Mouse (Mus musculus) G1E (cell line): ENCODE results near the gene Gpsm2. TPM values are rescaled to one million over a fixed set of nuclear protein-coding genes. Genes with fewer than 3 reads are reported as not detected.

Source experiments
- ATAC-seq: 2 replicates; pipeline ENCODE4 v1.8.0; 2016; ENCODE audit warnings: mild to moderate bottlenecking; ENCODE audit not compliant: insufficient number of reproducible peaks, poor library complexity, low FRiP score, severe bottlenecking; ENCODE audit errors: extremely low read depth
- DNase-seq: peaks from one replicate; pipeline ENCODE4 v3.0.0; 2012; ENCODE audit warnings: low spot score
- H3K27me3 ChIP-seq: 2 replicates; pipeline ENCODE4 v1.6.1; 2012; ENCODE audit warnings: mild to moderate bottlenecking, low read length, inconsistent platforms; ENCODE audit not compliant: insufficient read depth
- H3K36me3 ChIP-seq: replicated peaks from 2 replicates; pipeline ENCODE3; 2012; ENCODE audit warnings: mild to moderate bottlenecking, inconsistent platforms
- H3K4me1 ChIP-seq: 2 replicates; pipeline ENCODE4 v1.6.1; 2012; ENCODE audit warnings: low read depth, low read length, inconsistent platforms, mixed read lengths; ENCODE audit not compliant: insufficient read depth
- H3K4me3 ChIP-seq: 2 replicates; pipeline ENCODE4 v1.5.1; 2012; ENCODE audit warnings: low read depth, mild to moderate bottlenecking, inconsistent platforms, low read length, moderate library complexity, mixed read lengths
- H3K9me3 ChIP-seq: replicated peaks from 2 replicates; pipeline ENCODE4 v1.6.1; 2012; ENCODE audit warnings: inconsistent platforms
- CTCF ChIP-seq: IDR thresholded peaks from 2 replicates; pipeline ENCODE4 v1.5.1; 2012; ENCODE audit warnings: low read depth, low read length, inconsistent platforms, mixed read lengths
- GATA1 ChIP-seq: IDR thresholded peaks from 2 replicates; pipeline ENCODE4 v1.6.1; 2012; ENCODE audit warnings: borderline replicate concordance, low read length, inconsistent platforms, mixed read lengths
- GATA2 ChIP-seq: IDR thresholded peaks from 2 replicates; pipeline ENCODE4 v1.6.1; 2012; ENCODE audit warnings: low read depth, low read length, inconsistent platforms, borderline replicate concordance
- POLR2AphosphoS5 ChIP-seq: IDR thresholded peaks from 2 replicates; pipeline ENCODE4 v1.6.1; 2012; ENCODE audit warnings: low read depth, low read length, inconsistent platforms; ENCODE audit not compliant: insufficient replicate concordance
- TAL1 ChIP-seq: conservative IDR thresholded peaks from 2 replicates; pipeline ENCODE4 v1.6.1; 2012; ENCODE audit warnings: low read depth, low read length, inconsistent platforms, mixed read lengths
- polyA plus RNA-seq: library from polyadenylated mRNA; stranded (reverse); fragments of >175 nt; gene quantifications from 2 replicates; pipeline ENCODE4 v1.2.3, GENCODE M21; 2012
- total RNA-seq, 2 experiments: library from RNA; stranded (forward) in 1 of 2; stranded (reverse) in 1 of 2; fragments of 200-1000 nt in 1 of 2; fragments of >200 nt in 1 of 2; fragmentation: Nextera tagmentation in 1 of 2; gene quantifications; 2 replicates each; pipeline ENCODE4 v1.2.3; 2014 to 2017

Gpsm2 gene
- total and polyA plus RNA-seq, 3 experiments: 12.1 to 38.2 (median 27.5) TPM

DNA sequence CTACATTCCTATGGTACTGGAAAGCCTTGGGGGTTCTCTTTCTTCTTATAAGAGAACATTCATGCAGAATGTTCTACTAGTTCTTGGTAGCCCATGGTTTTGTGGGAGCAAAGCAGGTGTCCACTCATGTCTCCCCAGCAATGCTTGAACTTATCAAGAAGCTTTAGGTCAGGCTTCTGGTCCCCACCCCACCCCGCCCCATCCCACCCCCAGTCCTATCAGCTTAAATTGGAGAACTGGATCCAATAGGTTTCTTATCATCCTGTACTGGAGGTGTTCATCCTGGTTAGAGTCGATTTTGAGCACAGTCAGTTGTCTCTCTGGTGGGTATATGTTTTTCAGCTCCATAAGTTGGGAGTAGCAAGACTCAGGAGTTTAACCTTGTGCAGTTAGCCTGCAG is 33.4 kb upstream of the Gpsm2 start:
- no peaks in the 10 kb centered on the region for H3K36me3 ChIP-seq
- H3K27me3 ChIP-seq: peaks cover 13% of the 10 kb centered on the region
- peaks cover 5% of the 10 kb centered on the region; the same call in 1 of the 2 replicates for H3K4me1 ChIP-seq
- no peaks in the 10 kb centered on the region for H3K9me3 ChIP-seq
- H3K4me3 ChIP-seq: no peak overlapping the region
- no peak for DNase-seq
- no peak for TF ChIP-seq CTCF
- ATAC-seq: no peak

DNA sequence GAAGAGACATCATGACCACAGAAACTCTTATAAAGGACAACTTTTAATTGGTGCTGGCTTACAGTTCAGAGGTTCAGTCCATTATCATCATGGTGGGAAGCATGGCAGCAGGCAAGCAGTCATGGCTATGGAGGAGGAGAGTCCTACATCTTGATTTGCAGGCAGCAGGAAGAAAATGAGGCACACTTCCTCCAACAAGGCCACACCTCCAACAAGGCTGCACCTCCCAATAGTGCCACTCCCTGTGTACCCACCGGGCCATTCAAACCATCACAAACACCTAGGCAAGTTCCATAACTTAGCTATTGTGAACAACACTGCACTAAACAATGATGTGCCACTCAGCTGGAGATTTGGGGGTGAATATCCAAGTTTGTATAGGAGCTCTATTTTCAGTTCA is 32.4 kb upstream of the Gpsm2 start:
- Histone ChIP-seq H3K9me3 (no peaks in the 10 kb centered on the region), H3K27me3 (peaks cover 13% of the 10 kb centered on the region), H3K4me3 (no peak overlapping the region), H3K36me3 (no peaks in the 10 kb centered on the region), H3K4me1 (peaks cover 8% of the 10 kb centered on the region; the same call in 1 of the 2 replicates)
- ATAC-seq (no peak), DNase-seq (no peak)
- TF ChIP-seq GATA1: no peak
- no peak for TF ChIP-seq CTCF
- no peak for TF ChIP-seq GATA2
- no peak for TF ChIP-seq TAL1
- no peak for TF ChIP-seq POLR2AphosphoS5

- no peak for ATAC-seq
- Histone ChIP-seq H3K9me3 (no peaks in the 10 kb centered on the region), H3K27me3 (peaks cover 4% of the 10 kb centered on the region), H3K4me1 (peaks cover 8% of the 10 kb centered on the region; the same call in 1 of the 2 replicates), H3K4me3 (no peak overlapping the region), H3K36me3 (no peaks in the 10 kb centered on the region)
- TF ChIP-seq GATA2 (no peak), GATA1 (no peak), POLR2AphosphoS5 (no peak), CTCF (no peak), TAL1 (no peak)
- no peak for DNase-seq
Measured at GRCm38 (mm10) chr3:108751691-108752090, 29.6 kb upstream of the Gpsm2 start.

GRCm38 (mm10) chr3:108751061-108751460 is 29.0 kb upstream of the Gpsm2 start:
- DNase-seq: no peak
- H3K4me1 ChIP-seq: peaks cover 8% of the 10 kb centered on the region; the same call in 1 of the 2 replicates
- TF ChIP-seq POLR2AphosphoS5 (no peak), TAL1 (no peak), GATA1 (no peak), GATA2 (no peak), CTCF (no peak)
- H3K36me3 ChIP-seq: no peaks in the 10 kb centered on the region
- ATAC-seq: no peak; the same call in 1 of the 2 replicates
- no peaks in the 10 kb centered on the region for H3K9me3 ChIP-seq
- no peak overlapping the region for H3K4me3 ChIP-seq
- peaks cover 6% of the 10 kb centered on the region for H3K27me3 ChIP-seq

DNA sequence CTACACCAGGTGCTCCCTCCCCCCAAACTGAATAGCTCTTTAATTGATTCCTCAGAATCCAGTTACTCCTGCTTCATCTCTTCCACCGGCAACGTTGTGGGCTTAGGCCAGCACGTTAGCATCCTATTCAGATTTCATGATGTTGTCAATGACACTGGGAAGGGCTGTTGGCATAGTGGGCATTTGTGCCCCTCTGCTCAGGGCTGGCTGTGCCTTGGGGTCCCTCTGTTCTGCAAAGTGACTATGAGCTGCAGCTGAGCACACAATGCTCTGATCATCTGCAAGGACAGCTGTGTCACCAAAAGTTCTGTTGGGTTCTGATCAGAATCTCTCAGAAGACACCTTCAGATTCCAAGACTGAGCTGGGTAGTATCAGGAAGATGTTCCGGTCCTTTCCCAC is 22.0 kb upstream of the Gpsm2 start:
- Histone ChIP-seq H3K4me3 (no peak overlapping the region), H3K9me3 (no peaks in the 10 kb centered on the region), H3K36me3 (no peaks in the 10 kb centered on the region), H3K4me1 (no peaks in the 10 kb centered on the region; the same call in 1 of the 2 replicates), H3K27me3 (peaks cover 3% of the 10 kb centered on the region)
- ATAC-seq (no peak), DNase-seq (no peak)
- no peak for TF ChIP-seq GATA1
- TF ChIP-seq POLR2AphosphoS5: no peak
- TF ChIP-seq GATA2: no peak
- no peak for TF ChIP-seq CTCF
- TF ChIP-seq TAL1: no peak

DNA sequence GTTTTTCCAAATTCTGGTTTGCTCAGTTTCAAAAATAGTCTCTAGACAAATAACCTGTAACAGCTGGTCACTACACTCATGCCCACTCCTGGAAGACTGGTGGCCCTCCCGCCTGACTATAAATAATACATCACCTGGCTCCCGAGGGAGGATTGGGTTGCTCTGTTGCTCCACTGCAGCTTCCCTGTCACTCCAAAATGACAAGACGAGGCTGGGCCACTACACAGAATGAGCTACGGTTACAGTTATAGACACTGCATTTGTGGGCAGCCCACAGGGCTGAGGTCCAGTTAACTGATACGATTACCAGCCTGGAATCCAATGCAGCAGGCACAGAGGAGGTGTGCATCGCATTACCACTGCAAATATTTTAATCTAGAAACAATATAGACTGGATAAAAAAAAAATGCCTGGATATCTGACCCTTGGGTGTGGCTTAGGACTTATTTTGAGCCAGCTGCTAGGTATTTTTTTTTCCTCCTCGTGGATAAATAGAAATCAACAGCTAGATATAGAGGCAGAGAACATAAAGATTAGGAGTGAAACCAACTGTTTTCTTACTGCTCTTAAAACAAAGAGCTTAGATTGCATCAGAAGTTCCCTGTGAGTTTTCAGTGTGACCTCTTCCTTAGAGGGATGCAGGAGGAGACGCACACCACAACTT is 17.1 kb upstream of the Gpsm2 start, which contains the start of gene Aknad1:
TSS of gene Aknad1 (plus strand) at position 614 of the 664 bp plus-strand sequence.
- TF ChIP-seq POLR2AphosphoS5 (no peak), GATA2 (no peak), GATA1 (no peak), TAL1 (no peak), CTCF (no peak)
- Histone ChIP-seq H3K36me3 (no peaks in the 10 kb centered on the region), H3K9me3 (0 out of 2 replicates have a peak, but pooled peaks cover 2% of the 10 kb centered on the region), H3K27me3 (peaks cover 10% of the 10 kb centered on the region), H3K4me3 (no peak within 1 kb of the TSS), H3K4me1 (peaks cover 9% of the 10 kb centered on the region)
- ATAC-seq (no peak), DNase-seq (no peak)

DNA sequence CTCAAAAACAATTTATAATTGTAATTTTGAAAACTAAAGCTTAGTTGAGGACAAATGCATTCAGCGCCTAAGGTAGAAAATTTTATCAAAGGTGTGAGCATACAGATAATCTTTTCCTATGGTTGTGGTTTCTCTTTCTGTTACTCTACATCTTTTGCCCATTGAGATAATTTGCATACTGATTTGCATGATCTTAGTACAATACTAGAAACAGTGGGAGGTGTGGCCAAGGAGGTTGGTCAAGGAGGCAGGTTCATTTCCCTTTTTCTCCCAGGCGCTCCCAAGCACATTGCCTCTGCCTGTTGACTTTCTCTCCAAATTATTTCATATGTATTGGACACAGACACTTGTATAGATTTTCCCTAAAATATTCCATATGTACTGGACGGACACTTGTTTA is 15.7 kb upstream of the Gpsm2 start:
- H3K4me1 ChIP-seq: peaks cover 9% of the 10 kb centered on the region
- TF ChIP-seq TAL1: no peak
- no peak for TF ChIP-seq CTCF
- TF ChIP-seq GATA1: no peak
- no peak for TF ChIP-seq POLR2AphosphoS5
- no peak for TF ChIP-seq GATA2
- DNase-seq: no peak
- ATAC-seq: peak; percentile 75
- no peak overlapping the region for H3K4me3 ChIP-seq
- 0 out of 2 replicates have a peak, but pooled peaks cover 2% of the 10 kb centered on the region for H3K9me3 ChIP-seq
- no peaks in the 10 kb centered on the region for H3K36me3 ChIP-seq
- H3K27me3 ChIP-seq: peaks cover 10% of the 10 kb centered on the region
